Mouse (Mus musculus) heart, postnatal 14 days (tissue): ENCODE measurements around the gene Rab11fip3. TPM values are rescaled to one million over a fixed set of nuclear protein-coding genes. Genes with fewer than 3 reads are reported as not detected.
"Not testable (repeated sequence)": the region's sequence is repeated elsewhere in the genome, so short reads cannot be mapped to it uniquely, and the experiment has no call there.

Source experiments
- DNase-seq, 2 experiments: peaks; one replicate each; pipeline ENCODE4 v3.0.0; 2021 to 2022
- intact Hi-C: fragments of 180-260 bp; cut with DNase I; formaldehyde crosslinking; loops from one replicate; pipeline ENCODE4 v1.15.1; 2025
- long read RNA-seq, 2 experiments: library from polyadenylated mRNA; stranded (forward); transcript quantifications; one replicate each; pipeline ENCODE4 v2.0.0; 2021
- total RNA-seq, 2 experiments: library from RNA; stranded (reverse); gene quantifications; 2 replicates each; pipeline ENCODE4 v1.2.3; 2021

Rab11fip3 gene
- total RNA-seq: 10 to 100 TPM; 22.7 to 25.3 TPM
- long read RNA-seq, experiment 1, full-length matches to known transcripts: 23 of 34 reads
- long read RNA-seq, experiment 1, partial matches to known transcripts: 0 of 34 reads
- long read RNA-seq, experiment 1, other reads (novel, unspliced or antisense): 11 of 34 reads
- long read RNA-seq, experiment 2, full-length matches to known transcripts: 28 of 36 reads
- long read RNA-seq, experiment 2, partial matches to known transcripts: 3 of 36 reads
- long read RNA-seq, experiment 2, other reads (novel, unspliced or antisense): 5 of 36 reads

GRCm38 (mm10) chr17:26068831-26069739 is at the start of gene Rab11fip3:
Rab11fip3 (minus strand) TSS chr17:26069555.
- intact Hi-C loops: loop anchor here (2.0 kb wide), 2 partner anchors 24 to 58 kb away; no protein-coding TSS in a partner anchor
- DNase-seq: peak; percentile 83 to 85

GRCm38 (mm10) chr17:26116503-26117258 is 47.3 kb upstream of the Rab11fip3 start:
- intact Hi-C loops: no loop called here

GRCm38 (mm10) chr17:26115956-26116487 is 46.7 kb upstream of the Rab11fip3 start:
- intact Hi-C loops: no loop called here
- no peak for DNase-seq

More at GRCm38 (mm10) chr17:26116503-26117258, 47.3 kb upstream of the Rab11fip3 start:
- DNase-seq: no peak

- no peak for DNase-seq
Observed at GRCm38 (mm10) chr17:26115205-26115898, 46.0 kb upstream of the Rab11fip3 start.

GRCm38 (mm10) chr17:26114461-26114860 is 45.1 kb upstream of the Rab11fip3 start:
- intact Hi-C loops, DNase-seq: not testable (repeated sequence)

More at GRCm38 (mm10) chr17:26115205-26115898, 46.0 kb upstream of the Rab11fip3 start:
- intact Hi-C loops: no loop called here

- DNase-seq: no peak
- intact Hi-C loops: no loop called here
Observed at GRCm38 (mm10) chr17:26114061-26114460, 44.7 kb upstream of the Rab11fip3 start.

GRCm38 (mm10) chr17:26113181-26113948 is 44.0 kb upstream of the Rab11fip3 start, which contains the start of gene Tmem8:
Tmem8 (plus strand) TSS chr17:26113299.
- intact Hi-C loops: no loop called here
- DNase-seq: peak; percentile 62 to 66

GRCm38 (mm10) chr17:26112751-26113150 is 43.4 kb upstream of the Rab11fip3 start:
- intact Hi-C loops: no loop called here
- DNase-seq: no peak

GRCm38 (mm10) chr17:26111722-26112121 is 42.4 kb upstream of the Rab11fip3 start:
- intact Hi-C loops: no loop called here

GRCm38 (mm10) chr17:26111024-26111423 is 41.7 kb upstream of the Rab11fip3 start:
- intact Hi-C loops: no loop called here
- DNase-seq: no peak

More at GRCm38 (mm10) chr17:26111722-26112121, 42.4 kb upstream of the Rab11fip3 start:
- DNase-seq: no peak

- DNase-seq: no peak
- intact Hi-C loops: no loop called here
Observed at GRCm38 (mm10) chr17:26110156-26110555, 40.8 kb upstream of the Rab11fip3 start.

GRCm38 (mm10) chr17:26105619-26106018 is 36.3 kb upstream of the Rab11fip3 start:
- intact Hi-C loops: no loop called here
- no peak for DNase-seq

- intact Hi-C loops: no loop called here
- no peak for DNase-seq
Observed at GRCm38 (mm10) chr17:26101478-26101877, 32.1 kb upstream of the Rab11fip3 start.

GRCm38 (mm10) chr17:26100166-26100565 is 30.8 kb upstream of the Rab11fip3 start:
- intact Hi-C loops: no loop called here

GRCm38 (mm10) chr17:26099316-26099715 is 30.0 kb upstream of the Rab11fip3 start:
- intact Hi-C loops: not testable (repeated sequence)

More at GRCm38 (mm10) chr17:26100166-26100565, 30.8 kb upstream of the Rab11fip3 start:
- no peak for DNase-seq

GRCm38 (mm10) chr17:26098461-26098860 is 29.1 kb upstream of the Rab11fip3 start:
- intact Hi-C loops: no loop called here
- no peak for DNase-seq

More at GRCm38 (mm10) chr17:26099316-26099715, 30.0 kb upstream of the Rab11fip3 start:
- DNase-seq: not testable (repeated sequence)

GRCm38 (mm10) chr17:26095121-26095740 is 25.9 kb upstream of the Rab11fip3 start, which contains the start of gene Nme4:
Nme4 (minus strand) TSS chr17:26095602.
- DNase-seq: peak; percentile 48 to 53
- intact Hi-C loops: no loop called here

GRCm38 (mm10) chr17:26094531-26095110 is 25.3 kb upstream of the Rab11fip3 start:
- intact Hi-C loops: loop anchor here (5.0 kb wide), 1 partner anchor 202 kb away; no protein-coding TSS in a partner anchor
- no peak for DNase-seq
